Mouse (Mus musculus) CH12.LX (cell line): ENCODE measurements around the gene Ccdc155. TPM values are rescaled to one million over a fixed set of nuclear protein-coding genes. Genes with fewer than 3 reads are reported as not detected.

Experiments
- DNase-seq: peaks from one replicate; pipeline ENCODE4 v3.0.0-alpha.2; 2013; ENCODE audit errors: extremely low read depth
- H3K27ac ChIP-seq: 2 replicates; pipeline ENCODE4 v1.5.1; 2012; ENCODE audit warnings: low read depth, mild to moderate bottlenecking, control low read depth, moderate library complexity; ENCODE audit not compliant: insufficient read depth
- H3K27me3 ChIP-seq: replicated peaks from 2 replicates; pipeline ENCODE3; 2012; ENCODE audit warnings: inconsistent platforms
- H3K36me3 ChIP-seq, 2 experiments: replicated peaks in 1 of 2; 2 replicates each; pipeline versions ENCODE3 to v1.6.1; 2012; ENCODE audit warnings: inconsistent platforms in 1 of 2, low read length in 1 of 2, mild to moderate bottlenecking in 1 of 2, mixed read lengths in 1 of 2, moderate library complexity in 1 of 2; ENCODE audit not compliant: control insufficient read depth in 1 of 2, insufficient read depth in 1 of 2
- H3K4me1 ChIP-seq, 2 experiments: 2 replicates each; pipeline ENCODE4 v1.6.1; 2012; ENCODE audit warnings: inconsistent platforms in 1 of 2, moderate library complexity in 1 of 2; ENCODE audit not compliant: insufficient read depth in 2 of 2, control insufficient read depth in 1 of 2
- H3K4me2 ChIP-seq: 2 replicates; pipeline ENCODE4 v1.6.1; 2012; ENCODE audit warnings: low read depth, mild to moderate bottlenecking, control low read depth; ENCODE audit not compliant: poor library complexity, insufficient read depth, severe bottlenecking
- H3K4me3 ChIP-seq, 3 experiments: fragments of 150-350 bp in 1 of 3; sonication (generic) in 1 of 3; replicated peaks in 1 of 3; 2 replicates each; pipeline versions ENCODE3 to v1.5.1; 2011 to 2012; ENCODE audit warnings: low read depth in 2 of 3, low read length in 2 of 3, mild to moderate bottlenecking in 2 of 3, moderate library complexity in 2 of 3, control low read depth in 1 of 3, improper control_type of control experiment in 1 of 3, inconsistent platforms in 1 of 3, mixed read lengths in 1 of 3; ENCODE audit not compliant: poor library complexity in 1 of 3
- H3K79me2 ChIP-seq: replicated peaks from 2 replicates; pipeline ENCODE4 v1.6.1; 2012; ENCODE audit warnings: mild to moderate bottlenecking, moderate library complexity; ENCODE audit not compliant: control insufficient read depth, poor library complexity, insufficient read depth, severe bottlenecking; ENCODE audit errors: extremely low read depth
- H3K9ac ChIP-seq: 2 replicates; pipeline ENCODE4 v1.6.1; 2012; ENCODE audit warnings: low read depth, mild to moderate bottlenecking, control low read depth, moderate library complexity; ENCODE audit not compliant: insufficient read depth
- H3K9me3 ChIP-seq: replicated peaks from 2 replicates; pipeline ENCODE3; 2012; ENCODE audit warnings: low read length, inconsistent platforms, mixed read lengths
- BHLHE40 ChIP-seq: IDR thresholded peaks from 2 replicates; pipeline ENCODE4 v1.6.1; 2011; ENCODE audit warnings: mild to moderate bottlenecking, low read depth, low read length, improper control_type of control experiment
- CTCF ChIP-seq, 2 experiments: IDR thresholded peaks in 1 of 2; conservative IDR thresholded peaks in 1 of 2; 2 replicates each; pipeline ENCODE4 v1.5.1; 2011 to 2012; ENCODE audit warnings: low read depth in 2 of 2, low read length in 2 of 2, improper control_type of control experiment in 1 of 2, inconsistent platforms in 1 of 2, mild to moderate bottlenecking in 1 of 2, moderate library complexity in 1 of 2
- E2F4 ChIP-seq: IDR thresholded peaks from 2 replicates; pipeline ENCODE4 v1.6.1; 2011; ENCODE audit warnings: low read depth, low read length, improper control_type of control experiment; ENCODE audit not compliant: insufficient replicate concordance
- ELF1 ChIP-seq: IDR thresholded peaks from 2 replicates; pipeline ENCODE4 v1.6.1; 2014; ENCODE audit warnings: low read depth, mild to moderate bottlenecking, inconsistent platforms, low read length, improper control_type of control experiment
- GABPA ChIP-seq: IDR thresholded peaks from 2 replicates; pipeline ENCODE4 v1.6.1; 2012; ENCODE audit warnings: low read depth, low read length, improper control_type of control experiment, inconsistent platforms; ENCODE audit not compliant: insufficient replicate concordance
- JUND ChIP-seq: conservative IDR thresholded peaks from 2 replicates; pipeline ENCODE4 v1.6.1; 2011; ENCODE audit warnings: low read depth, low read length, improper control_type of control experiment
- KAT2A ChIP-seq: IDR thresholded peaks from 2 replicates; pipeline ENCODE4 v1.6.1; 2012; ENCODE audit warnings: low read length, improper control_type of control experiment, inconsistent platforms; ENCODE audit not compliant: insufficient replicate concordance
- MAFK ChIP-seq: IDR thresholded peaks from 2 replicates; pipeline ENCODE4 v1.6.1; 2011; ENCODE audit warnings: low read length, improper control_type of control experiment; ENCODE audit not compliant: insufficient replicate concordance
- MAZ ChIP-seq: IDR thresholded peaks from 2 replicates; pipeline ENCODE4 v1.6.1; 2012; ENCODE audit warnings: low read depth, mild to moderate bottlenecking, inconsistent platforms, low read length, improper control_type of control experiment, moderate library complexity
- MEF2A ChIP-seq: IDR thresholded peaks from 2 replicates; pipeline ENCODE4 v1.6.1; 2014; ENCODE audit warnings: low read depth, mild to moderate bottlenecking, inconsistent platforms, low read length, improper control_type of control experiment, borderline replicate concordance
- MYC ChIP-seq: IDR thresholded peaks from 2 replicates; pipeline ENCODE4 v1.6.1; 2011; ENCODE audit warnings: low read depth, mild to moderate bottlenecking, improper control_type of control experiment, low read length
- NRF1 ChIP-seq: IDR thresholded peaks from 2 replicates; pipeline ENCODE4 v1.6.1; 2014; ENCODE audit warnings: low read depth, mild to moderate bottlenecking, inconsistent platforms, low read length, improper control_type of control experiment, moderate library complexity
- POLR2AphosphoS2 ChIP-seq: IDR thresholded peaks from 2 replicates; pipeline ENCODE4 v1.6.1; 2011; ENCODE audit warnings: low read depth, low read length, improper control_type of control experiment
- RAD21 ChIP-seq: IDR thresholded peaks from 2 replicates; pipeline ENCODE4 v1.6.1; 2011; ENCODE audit warnings: low read depth, mild to moderate bottlenecking, low read length, improper control_type of control experiment, moderate library complexity
- SMC3 ChIP-seq: IDR thresholded peaks from 2 replicates; pipeline ENCODE4 v1.6.1; 2011; ENCODE audit warnings: low read depth, low read length, improper control_type of control experiment
- TBP ChIP-seq: conservative IDR thresholded peaks from 2 replicates; pipeline ENCODE4 v1.6.1; 2011; ENCODE audit warnings: low read depth, low read length, improper control_type of control experiment
- TCF12 ChIP-seq: IDR thresholded peaks from 2 replicates; pipeline ENCODE4 v1.6.1; 2014; ENCODE audit warnings: low read depth, mild to moderate bottlenecking, inconsistent platforms, low read length, improper control_type of control experiment
- UBTF ChIP-seq: IDR thresholded peaks from 2 replicates; pipeline ENCODE4 v1.6.1; 2012; ENCODE audit warnings: low read depth, mild to moderate bottlenecking, inconsistent platforms, low read length, improper control_type of control experiment, moderate library complexity
- USF2 ChIP-seq: conservative IDR thresholded peaks from 2 replicates; pipeline ENCODE4 v1.6.1; 2011; ENCODE audit warnings: low read depth, low read length, improper control_type of control experiment
- ZC3H11A ChIP-seq: IDR thresholded peaks from 2 replicates; pipeline ENCODE4 v1.6.1; 2012; ENCODE audit warnings: low read depth, mild to moderate bottlenecking, inconsistent platforms, low read length, improper control_type of control experiment
- ZNF384 ChIP-seq: IDR thresholded peaks from 2 replicates; pipeline ENCODE4 v1.6.1; 2012; ENCODE audit warnings: low read depth, low read length, improper control_type of control experiment, inconsistent platforms
- dilution Hi-C: fragments of 300-500 bp; cut with MboI; formaldehyde crosslinking; loops from 2 replicates; pipeline ENCODE4 v1.14.3; 2020; ENCODE audit warnings: low sequenced_read_pairs; ENCODE audit not compliant: extremely low pct_unique_long_range_greater_than_20kb, extremely low pct_ligation_motif_present
- in situ Hi-C: fragments of 300-500 bp; cut with MboI; formaldehyde crosslinking; loops from 3 replicates; pipeline ENCODE4 v1.14.3; 2019; ENCODE audit warnings: low sequenced_read_pairs, low pct_ligation_motif_present, low pct_unique_long_range_greater_than_20kb, mixed read lengths
- polyA plus RNA-seq: library from polyadenylated mRNA; unstranded; fragments of >175 nt; gene quantifications from 2 replicates; pipeline ENCODE4 v1.2.1, GENCODE M21; 2012; ENCODE audit warnings: low read depth; ENCODE audit not compliant: insufficient read length
- total RNA-seq, 2 experiments: library from RNA; depleted of rRNA; stranded (reverse); fragments of 300-350 nt in 1 of 2; fragments of >200 nt in 1 of 2; gene quantifications; 2 replicates each; pipeline ENCODE4 v1.2.3; 2012 to 2014

The Ccdc155 gene
- total and polyA plus RNA-seq, 3 experiments: not detected

DNA sequence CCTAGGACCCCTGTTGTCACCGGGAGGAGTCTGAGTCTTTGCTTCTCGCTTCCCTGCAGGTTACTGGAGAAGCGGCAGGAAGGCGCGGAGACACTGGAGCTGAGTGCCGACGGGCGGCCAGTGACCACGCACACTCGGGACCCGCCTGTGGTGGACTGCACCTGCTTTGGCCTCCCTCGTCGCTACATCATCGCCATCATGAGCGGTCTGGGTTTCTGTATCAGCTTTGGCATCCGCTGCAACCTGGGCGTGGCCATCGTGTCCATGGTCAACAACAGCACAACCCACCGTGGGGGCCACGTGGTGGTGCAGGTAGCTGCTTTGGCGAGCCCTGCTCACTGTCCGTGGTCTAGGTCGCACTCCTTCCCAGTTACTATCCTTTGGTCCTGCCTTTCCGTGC is 36.0 kb downstream of the Ccdc155 start:
- Histone ChIP-seq H3K9me3 (peaks cover 36% of the 10 kb centered on the region), H3K4me2 (no peak overlapping the region), H3K36me3 (no peaks in the 10 kb centered on the region), H3K9ac (no peak overlapping the region), H3K4me1 (no peaks in the 10 kb centered on the region)
- in situ Hi-C loops (loop anchor here (10.0 kb wide), 1 partner anchor 136 kb away; no protein-coding TSS in a partner anchor), dilution Hi-C loops (no loop called here)
- no peak for DNase-seq
- no peak for TF ChIP-seq POLR2AphosphoS2
- TF ChIP-seq MAZ: no peak
- TF ChIP-seq GABPA: no peak
- no peak for TF ChIP-seq ZNF384
- no peak for TF ChIP-seq NRF1
- TF ChIP-seq E2F4: no peak
- TF ChIP-seq BHLHE40: no peak
- no peak for TF ChIP-seq TCF12
- TF ChIP-seq, all 38 proteins: peak for 0
- Histone ChIP-seq H3K79me2 (no peaks in the 10 kb centered on the region), H3K27ac (no peak overlapping the region), H3K4me3 (no peak overlapping the region), H3K27me3 (peaks cover 61% of the 10 kb centered on the region)

DNA sequence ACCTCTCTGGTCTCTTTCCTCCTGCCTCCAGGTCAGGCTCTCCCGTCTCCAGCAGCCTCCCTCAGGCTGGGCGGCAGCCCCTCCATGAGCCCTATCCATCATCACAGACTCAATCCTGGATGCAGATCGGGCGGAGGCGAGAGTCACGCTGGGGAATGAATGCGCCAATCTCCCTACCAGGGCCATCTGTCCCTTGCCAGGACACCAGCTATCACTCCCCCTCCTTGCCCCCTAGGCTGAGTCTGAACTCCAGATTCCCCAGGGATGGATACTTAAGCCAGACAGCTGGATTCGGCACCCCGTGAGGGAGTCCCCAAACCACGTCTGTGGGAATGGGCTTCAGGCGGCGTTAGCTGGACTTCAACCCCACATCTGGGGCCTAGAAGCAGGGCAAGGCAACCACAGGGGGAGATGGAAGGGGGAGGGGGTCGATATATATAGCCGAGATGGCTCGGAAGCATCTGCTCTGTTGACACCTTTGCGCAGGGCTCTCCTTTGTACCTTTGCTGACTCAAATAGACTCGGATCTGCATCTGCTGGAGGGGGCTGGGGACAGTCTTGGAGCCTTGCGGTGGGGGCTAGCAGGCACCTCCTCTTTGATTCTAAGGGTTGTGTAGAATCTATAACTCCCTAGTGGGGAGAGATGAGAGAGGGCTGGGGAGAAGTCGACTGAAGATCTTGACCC is 36.8 kb downstream of the Ccdc155 start:
- Histone ChIP-seq H3K9me3 (peaks cover 35% of the 10 kb centered on the region), H3K79me2 (no peaks in the 10 kb centered on the region), H3K36me3 (no peaks in the 10 kb centered on the region), H3K4me3 (no peak overlapping the region)
- no peak for DNase-seq
- TF ChIP-seq UBTF: no peak
- TF ChIP-seq TBP: no peak
- TF ChIP-seq MYC: no peak
- TF ChIP-seq MAFK: no peak
- TF ChIP-seq JUND: no peak
- no peak for TF ChIP-seq MAZ
- TF ChIP-seq CTCF (conservative IDR thresholded peaks at IDR 0.05 in 1 of 2, IDR thresholded peaks at IDR 0.05 in 1 of 2; ENCODE audit: low read depth in 2 of 2, low read length in 2 of 2): no peak
- no peak for TF ChIP-seq USF2
- TF ChIP-seq SMC3: no peak
- no peak for TF ChIP-seq ELF1
- TF ChIP-seq ZNF384: no peak
- TF ChIP-seq ZC3H11A: no peak
- TF ChIP-seq BHLHE40: no peak
- TF ChIP-seq MEF2A: no peak
- no peak for TF ChIP-seq RAD21
- TF ChIP-seq KAT2A: no peak
- TF ChIP-seq, all 38 proteins: peak for 0
- Histone ChIP-seq H3K9ac (no peak overlapping the region), H3K4me1 (no peaks in the 10 kb centered on the region), H3K27me3 (peaks cover 66% of the 10 kb centered on the region), H3K4me2 (no peak overlapping the region), H3K27ac (no peak overlapping the region)
- in situ Hi-C loops: loop anchor here (10.0 kb wide), 1 partner anchor 137 kb away; no protein-coding TSS in a partner anchor
- dilution Hi-C loops: no loop called here
